In genomic region chr1:74505721-74506464, GRCm38 (mm10) we compare ENCODE assay signal across 8 mouse cellular contexts. TPM values are rescaled to one million over a fixed set of nuclear protein-coding genes. Genes with fewer than 3 reads are reported as not detected.
DNase-seq lines count a peak whose midpoint lies in the region; ATAC-seq lines count a peak whose summit lies in the region.

Cnot9 (plus strand) TSS chr1:74506058.

- DNase-seq in adrenal gland, adult (ENCODE audit: inconsistent age in 2 of 2, low spot score in 1 of 2) = peak; percentile 100
- DNase-seq in embryo, embryonic 10.5 days (ENCODE audit: low spot score) = peak; percentile 100
- DNase-seq in gastrocnemius, postnatal 14 days = peak; percentile 100
- peak; percentile 100 for DNase-seq in left cerebral cortex, postnatal 10 days (ENCODE audit: extremely low spot score in 1 of 2, low spot score in 2 of 2)
- peak; percentile 100 for DNase-seq in right cerebral cortex, postnatal 25 days
- peak; percentile 100 for DNase-seq in urinary bladder, postnatal 4 days (ENCODE audit: low spot score in 2 of 2)

- intact Hi-C loops in gastrocnemius, postnatal 14 days (cut with DNase I; ENCODE audit: low total_unique reads) = loop anchor here (10.0 kb wide), 1 partner anchor 89 kb away; no protein-coding TSS in a partner anchor
- intact Hi-C loops in left cerebral cortex, postnatal 10 days (cut with DNase I) = no loop called here

- peak; percentile 98 for ATAC-seq in inflammation-experienced regulatory T-cells, adult 6 months
- peak; percentile 97 for ATAC-seq in megakaryocyte-erythroid progenitor cell, adult 5-6 weeks (replicated peaks; ENCODE audit: low FRiP score, low TSS enrichment, poor library complexity, severe bottlenecking)

RNA-seq across cellular contexts. Expression of gene Cnot9, which starts in this region (rescaled TPM):
- total RNA-seq in gastrocnemius, postnatal 14 days (2021) = 10 to 100 TPM; 10.5 to 12.5 TPM
- 10 to 100 TPM; 39.4 to 72.2 (median 52.6) TPM for polyA plus RNA-seq in inflammation-experienced regulatory T-cells, adult 6 months (2017; shearing (Covaris generic))
- total RNA-seq in left cerebral cortex, postnatal 10 days (2021) = 10 to 100 TPM; 38.6 to 41.1 TPM
- 65.5 and 83.3 TPM in 2 replicates for total RNA-seq in megakaryocyte-erythroid progenitor cell, adult 5-6 weeks (2014; fragmentation: Nextera tagmentation)
- 122 and 130 TPM in 2 replicates for total RNA-seq in megakaryocyte-erythroid progenitor cell, adult 5-6 weeks (2017)

Comparison
In these comparisons a context has a peak if more than half of its experiments do, and no peak if none do; other contexts are left out.
1. Peak in every context shown above with its lines: DNase-seq and ATAC-seq.